Mouse (Mus musculus) kidney, embryonic 15.5 days (tissue): ENCODE results near the gene Myocd. TPM values are rescaled to one million over a fixed set of nuclear protein-coding genes. Genes with fewer than 3 reads are reported as not detected.

Experiments
- ATAC-seq: fragments of 200-750 bp; cut with Nextera tagmentation; replicated peaks from 2 replicates; pipeline ENCODE4 v1.8.0; 2017; ENCODE audit warnings: moderate TSS enrichment; ENCODE audit not compliant: low FRiP score
- H3K27ac ChIP-seq: fragments of 300-500 bp; sonication (generic); 2 replicates; pipeline ENCODE4 v1.5.1; 2015; ENCODE audit warnings: mild to moderate bottlenecking, inconsistent platforms
- H3K27me3 ChIP-seq: fragments of 300-500 bp; sonication (generic); 2 replicates; pipeline ENCODE4 v1.6.1; 2015; ENCODE audit warnings: inconsistent platforms
- H3K36me3 ChIP-seq: fragments of 300-500 bp; sonication (generic); 2 replicates; pipeline ENCODE4 v1.6.1; 2015; ENCODE audit warnings: inconsistent platforms
- H3K4me1 ChIP-seq: fragments of 300-500 bp; sonication (generic); 2 replicates; pipeline ENCODE4 v1.6.1; 2015; ENCODE audit warnings: inconsistent platforms
- H3K4me2 ChIP-seq: fragments of 300-500 bp; sonication (generic); 2 replicates; pipeline ENCODE4 v1.6.1; 2015; ENCODE audit warnings: moderate library complexity, mild to moderate bottlenecking, inconsistent platforms
- H3K4me3 ChIP-seq: fragments of 300-500 bp; sonication (generic); replicated peaks from 2 replicates; pipeline ENCODE4 v1.5.1; 2015; ENCODE audit warnings: mild to moderate bottlenecking, inconsistent platforms
- H3K9ac ChIP-seq: fragments of 300-500 bp; sonication (generic); 2 replicates; pipeline ENCODE4 v1.6.1; 2015; ENCODE audit warnings: mild to moderate bottlenecking, inconsistent platforms
- H3K9me3 ChIP-seq: fragments of 300-500 bp; sonication (generic); replicated peaks from 2 replicates; pipeline ENCODE4 v1.6.1; 2016; ENCODE audit warnings: inconsistent platforms
- WGBS: fragments of 180-500 bp; shearing (Covaris S2); methylation state at CpG from one replicate; pipeline ENCODE4 v1.1.7; 2015; ENCODE audit warnings: mixed read lengths; 5-methylcytosine and 5-hydroxymethylcytosine counted together
- polyA plus RNA-seq: library from polyadenylated mRNA; unstranded; fragments of >200 nt; fragmentation: Nextera tagmentation; extraction: Ambion mirVana; gene quantifications from 2 replicates; pipeline ENCODE4 v1.2.1, GENCODE M21; 2015

Myocd gene
- polyA plus RNA-seq, 1 experiment from 2014 or later = 12.4 TPM

DNA sequence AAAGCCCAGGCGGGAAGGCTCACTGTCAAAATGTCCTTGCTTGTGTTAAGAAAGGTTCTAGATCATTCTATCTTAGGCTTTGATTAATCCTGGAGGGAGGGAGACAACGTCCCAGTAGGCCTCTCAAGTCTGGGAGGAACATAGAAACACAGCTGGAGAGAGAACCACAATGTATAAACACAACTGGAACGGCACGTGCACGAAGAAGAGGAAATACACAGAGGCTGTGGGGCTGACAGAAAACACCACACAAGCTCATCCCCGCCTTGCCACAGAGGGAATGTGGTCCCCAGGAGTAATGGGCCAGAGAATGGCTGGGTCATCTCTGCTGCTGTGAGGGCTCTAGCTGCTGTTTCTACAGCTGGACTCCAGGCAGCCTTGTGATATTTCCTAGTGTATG is 58.1 kb downstream of the Myocd start:
- H3K4me3 ChIP-seq = no peak overlapping the region
- H3K9me3 ChIP-seq = no peaks in the 10 kb centered on the region
- H3K27ac ChIP-seq = no peak overlapping the region
- H3K4me2 ChIP-seq = no peak overlapping the region
- no peaks in the 10 kb centered on the region for H3K36me3 ChIP-seq
- no peak for ATAC-seq
- H3K9ac ChIP-seq = no peak overlapping the region
- H3K27me3 ChIP-seq = no peaks in the 10 kb centered on the region
- 71% methylated on average over 6 of the region's 6 CpGs for WGBS
- H3K4me1 ChIP-seq = no peaks in the 10 kb centered on the region

DNA sequence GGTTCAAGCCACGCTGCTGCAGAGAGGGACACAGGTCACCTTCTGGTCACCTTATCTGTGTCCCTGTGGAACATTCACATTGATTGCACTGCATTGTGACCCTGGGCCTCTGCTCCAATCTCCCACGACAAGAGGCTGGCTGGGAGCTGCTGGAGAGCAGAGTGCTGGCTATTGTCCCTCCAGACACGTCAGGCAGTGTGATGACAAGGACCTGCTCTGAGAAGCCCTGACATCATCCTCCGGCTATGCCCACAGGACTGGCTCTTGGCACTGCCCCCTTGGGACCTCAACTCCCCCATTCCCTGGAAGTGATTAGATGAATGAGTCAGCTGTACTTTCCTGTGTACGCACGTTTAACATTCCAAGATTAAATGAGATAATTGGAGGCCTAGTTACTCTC is 60.3 kb downstream of the Myocd start:
- Histone ChIP-seq H3K9me3 (no peaks in the 10 kb centered on the region), H3K36me3 (no peaks in the 10 kb centered on the region), H3K9ac (no peak overlapping the region), H3K27me3 (no peaks in the 10 kb centered on the region), H3K4me2 (no peak overlapping the region), H3K4me1 (peaks cover 6% of the 10 kb centered on the region), H3K4me3 (no peak overlapping the region), H3K27ac (no peak overlapping the region)
- WGBS = 54% methylated on average over 6 of the region's 6 CpGs
- no peak for ATAC-seq

DNA sequence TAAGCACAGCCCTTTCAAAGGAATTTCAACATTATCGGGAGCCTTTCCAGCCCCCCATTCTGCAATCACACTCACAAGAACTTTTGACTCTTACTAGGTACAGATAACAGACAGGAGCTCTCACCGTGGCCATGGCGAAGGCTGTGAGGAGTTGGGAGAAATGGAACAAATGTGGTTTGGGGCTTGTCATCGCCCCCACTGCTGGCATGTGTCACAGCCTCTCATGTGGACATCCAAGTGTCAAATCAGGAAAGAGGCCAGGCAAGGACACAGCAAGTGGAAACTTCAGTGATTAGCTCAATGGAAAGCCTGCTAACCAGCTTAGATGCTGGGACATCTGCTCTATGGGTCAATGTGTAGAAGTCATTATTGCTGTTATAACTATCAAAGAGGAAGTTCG is 64.5 kb downstream of the Myocd start:
- ATAC-seq = no peak
- Histone ChIP-seq H3K9me3 (no peaks in the 10 kb centered on the region), H3K27me3 (no peaks in the 10 kb centered on the region), H3K9ac (no peak overlapping the region), H3K36me3 (no peaks in the 10 kb centered on the region), H3K4me2 (no peak overlapping the region), H3K4me1 (peaks cover 10% of the 10 kb centered on the region), H3K27ac (no peak overlapping the region), H3K4me3 (no peak overlapping the region)
- 67% methylated on average over 5 of the region's 5 CpGs for WGBS

DNA sequence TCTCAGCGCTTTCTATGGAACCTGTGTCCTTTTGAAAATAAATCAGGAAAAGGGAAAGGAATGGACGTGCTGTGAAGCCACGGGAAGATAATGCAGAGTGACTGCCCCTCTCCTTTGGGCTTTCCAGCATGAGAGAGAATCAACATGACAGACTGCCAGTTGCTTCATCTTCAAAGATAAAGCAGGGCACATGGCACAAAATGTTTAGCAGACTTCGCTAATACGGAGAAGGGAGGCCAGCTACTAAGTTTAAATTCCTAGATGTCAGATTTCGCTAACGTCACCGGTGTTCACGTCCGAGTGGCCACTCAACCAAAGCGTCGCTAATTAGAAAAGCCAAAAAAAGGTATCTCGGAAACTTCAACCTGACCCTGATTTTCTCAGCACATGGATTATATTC is 65.1 kb downstream of the Myocd start:
- Histone ChIP-seq H3K9me3 (no peaks in the 10 kb centered on the region), H3K36me3 (no peaks in the 10 kb centered on the region), H3K4me1 (peaks cover 10% of the 10 kb centered on the region), H3K27me3 (no peaks in the 10 kb centered on the region), H3K4me3 (no peak overlapping the region), H3K4me2 (no peak overlapping the region), H3K9ac (no peak overlapping the region), H3K27ac (no peak overlapping the region)
- ATAC-seq = no peak
- 56% methylated on average over 13 of the region's 13 CpGs for WGBS

DNA sequence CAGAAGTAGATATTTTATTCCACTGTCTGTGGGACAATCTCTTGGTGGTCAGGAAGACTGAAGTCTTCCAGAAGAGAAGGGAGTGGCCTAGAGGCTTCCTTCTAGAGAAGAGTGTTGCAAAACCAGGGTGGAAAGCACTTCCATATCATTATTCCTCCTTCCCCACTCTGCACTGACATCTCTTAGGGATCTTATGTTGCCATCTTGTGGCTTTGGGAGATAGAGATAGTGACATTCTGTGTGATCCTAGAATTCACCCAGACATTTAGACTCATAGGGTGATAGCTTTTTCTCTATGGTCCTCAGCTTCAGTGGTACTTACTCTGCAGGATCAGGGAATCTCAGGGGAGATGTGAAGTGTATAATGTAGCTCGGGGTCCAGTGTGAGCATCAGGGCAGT is 66.8 kb downstream of the Myocd start:
- WGBS = 74% methylated on average over 1 of the region's 1 CpGs
- Histone ChIP-seq H3K27ac (no peak overlapping the region), H3K4me1 (peaks cover 10% of the 10 kb centered on the region), H3K4me3 (no peak overlapping the region), H3K9me3 (no peaks in the 10 kb centered on the region), H3K27me3 (no peaks in the 10 kb centered on the region), H3K9ac (no peak overlapping the region), H3K4me2 (no peak overlapping the region), H3K36me3 (no peaks in the 10 kb centered on the region)
- ATAC-seq = no peak

DNA sequence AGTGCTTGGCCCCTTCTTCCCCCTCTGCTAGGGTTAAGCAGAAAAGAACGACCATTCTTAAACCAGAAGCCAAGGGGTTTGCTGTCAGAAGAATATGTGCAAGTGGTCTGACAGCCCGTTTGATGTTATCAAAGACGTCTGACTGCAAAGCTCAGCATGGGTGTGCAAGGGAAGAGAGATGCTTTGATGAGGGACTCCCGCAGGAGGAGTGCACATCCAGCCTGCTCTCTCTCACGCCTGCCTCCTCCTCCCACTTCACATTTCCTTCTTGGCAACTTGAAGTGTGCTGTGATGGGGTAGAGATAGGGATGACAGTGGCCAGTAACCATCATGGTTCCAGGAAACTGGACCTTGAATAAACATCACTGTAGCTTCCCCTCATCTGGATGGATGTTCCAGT is 67.6 kb downstream of the Myocd start:
- H3K9ac ChIP-seq = no peak overlapping the region
- H3K27me3 ChIP-seq = no peaks in the 10 kb centered on the region
- no peak overlapping the region for H3K4me3 ChIP-seq
- WGBS = 48% methylated on average over 5 of the region's 5 CpGs
- no peak for ATAC-seq
- no peaks in the 10 kb centered on the region for H3K9me3 ChIP-seq
- no peak overlapping the region for H3K4me2 ChIP-seq
- no peaks in the 10 kb centered on the region for H3K36me3 ChIP-seq
- H3K27ac ChIP-seq = no peak overlapping the region
- H3K4me1 ChIP-seq = peaks cover 10% of the 10 kb centered on the region

DNA sequence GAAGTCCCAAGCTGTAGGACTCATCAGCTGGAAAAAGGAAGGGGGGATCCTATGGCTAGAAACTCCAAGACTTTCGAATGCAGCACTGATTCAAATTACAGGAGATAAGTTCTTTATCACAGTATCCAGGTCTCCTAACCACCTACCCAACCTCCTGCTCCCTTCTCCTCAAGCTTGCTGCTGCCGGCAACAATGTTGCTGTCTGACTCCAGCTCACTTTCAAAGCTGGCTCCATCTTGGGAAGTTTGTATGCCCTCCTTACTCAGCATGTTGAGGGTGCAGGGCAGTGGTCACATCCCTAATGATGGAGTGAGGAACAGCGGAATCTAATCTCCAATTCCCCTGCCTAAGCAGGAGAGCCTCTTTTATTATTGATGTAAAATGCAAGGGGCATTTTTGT is 71.8 kb downstream of the Myocd start:
- no peak overlapping the region for H3K4me2 ChIP-seq
- H3K4me3 ChIP-seq = no peak overlapping the region
- H3K27ac ChIP-seq = no peak overlapping the region
- no peaks in the 10 kb centered on the region for H3K36me3 ChIP-seq
- ATAC-seq = no peak
- H3K27me3 ChIP-seq = no peaks in the 10 kb centered on the region
- H3K9ac ChIP-seq = no peak overlapping the region
- H3K9me3 ChIP-seq = no peaks in the 10 kb centered on the region
- H3K4me1 ChIP-seq = peaks cover 6% of the 10 kb centered on the region; the same call in 1 of the 2 replicates
- 90% methylated on average over 3 of the region's 3 CpGs for WGBS

DNA sequence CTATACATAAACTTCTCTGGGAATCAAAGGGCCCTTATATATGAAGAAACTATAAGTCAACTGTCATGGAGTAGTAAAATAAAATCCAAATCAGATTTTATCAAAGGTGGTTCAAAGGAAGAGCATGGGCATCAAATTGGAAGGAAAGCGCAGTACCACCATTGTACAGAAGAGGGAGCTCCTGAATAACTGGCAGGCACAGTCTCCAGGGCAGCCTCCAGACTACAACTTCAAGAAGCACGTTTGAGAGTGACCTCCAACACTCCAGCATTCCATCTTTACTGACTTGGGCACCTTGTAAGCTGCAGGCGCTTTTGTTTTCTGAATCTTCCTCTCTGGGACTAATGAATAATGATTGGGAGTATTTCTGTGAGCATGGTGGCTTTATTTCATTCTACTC is 72.5 kb downstream of the Myocd start:
- no peak for ATAC-seq
- 4% methylated on average over 3 of the region's 3 CpGs for WGBS

DNA sequence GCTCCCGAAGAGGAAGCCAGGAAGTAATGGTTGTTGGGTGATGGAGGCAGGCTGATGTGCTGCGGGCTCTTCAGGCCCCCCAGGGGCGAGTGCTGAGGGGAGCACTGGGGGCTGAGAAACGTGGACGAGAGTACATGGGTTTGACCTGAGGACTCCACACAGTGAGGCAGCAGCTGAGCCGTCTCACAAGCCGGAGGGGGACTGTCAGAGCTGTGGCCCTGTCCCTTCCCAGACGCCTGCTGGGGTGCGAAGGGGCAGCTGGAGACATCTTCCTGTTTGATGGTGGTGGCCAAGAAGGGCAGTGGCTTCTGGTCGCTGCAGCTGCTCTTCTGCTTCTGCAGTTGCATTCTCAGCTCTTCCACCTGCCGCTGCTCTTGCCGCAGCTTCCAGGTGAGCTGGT is 82.8 kb downstream of the Myocd start:
- Histone ChIP-seq H3K9ac (no peak overlapping the region), H3K4me2 (no peak overlapping the region), H3K9me3 (no peaks in the 10 kb centered on the region), H3K27me3 (no peaks in the 10 kb centered on the region), H3K4me1 (no peaks in the 10 kb centered on the region), H3K4me3 (no peak overlapping the region), H3K36me3 (no peaks in the 10 kb centered on the region), H3K27ac (no peak overlapping the region)
- no peak for ATAC-seq
- WGBS = 82% methylated on average over 12 of the region's 12 CpGs

More for the DNA sequence above, 72.5 kb downstream of the Myocd start:
- Histone ChIP-seq H3K27ac (no peak overlapping the region), H3K4me3 (no peak overlapping the region), H3K9ac (no peak overlapping the region), H3K4me2 (no peak overlapping the region), H3K4me1 (peaks cover 6% of the 10 kb centered on the region; the same call in 1 of the 2 replicates), H3K9me3 (no peaks in the 10 kb centered on the region), H3K36me3 (no peaks in the 10 kb centered on the region), H3K27me3 (no peaks in the 10 kb centered on the region)

DNA sequence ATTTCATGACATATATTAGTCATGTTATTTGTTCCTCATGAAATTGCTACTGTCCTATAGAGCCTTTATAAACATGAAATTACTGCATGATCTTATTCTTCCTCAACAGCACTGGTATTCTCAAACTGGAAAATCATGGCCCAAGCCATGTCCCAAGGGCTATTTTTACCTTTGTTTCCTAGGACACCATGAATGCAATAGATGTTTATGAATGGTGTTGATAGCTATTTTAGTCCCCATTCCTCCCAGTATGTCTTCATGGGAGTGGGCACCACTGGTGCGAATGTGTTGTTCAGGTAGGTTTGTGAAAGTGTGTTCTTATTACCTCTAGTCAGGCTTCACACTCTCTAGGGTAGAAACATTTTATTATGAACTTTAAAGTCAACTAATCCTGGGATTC is 84.7 kb downstream of the Myocd start:
- Histone ChIP-seq H3K4me2 (no peak overlapping the region), H3K9ac (no peak overlapping the region), H3K27me3 (no peaks in the 10 kb centered on the region), H3K4me1 (no peaks in the 10 kb centered on the region), H3K9me3 (no peaks in the 10 kb centered on the region), H3K36me3 (no peaks in the 10 kb centered on the region), H3K27ac (no peak overlapping the region), H3K4me3 (no peak overlapping the region)
- ATAC-seq = no peak
- 79% methylated on average over 1 of the region's 1 CpGs for WGBS

DNA sequence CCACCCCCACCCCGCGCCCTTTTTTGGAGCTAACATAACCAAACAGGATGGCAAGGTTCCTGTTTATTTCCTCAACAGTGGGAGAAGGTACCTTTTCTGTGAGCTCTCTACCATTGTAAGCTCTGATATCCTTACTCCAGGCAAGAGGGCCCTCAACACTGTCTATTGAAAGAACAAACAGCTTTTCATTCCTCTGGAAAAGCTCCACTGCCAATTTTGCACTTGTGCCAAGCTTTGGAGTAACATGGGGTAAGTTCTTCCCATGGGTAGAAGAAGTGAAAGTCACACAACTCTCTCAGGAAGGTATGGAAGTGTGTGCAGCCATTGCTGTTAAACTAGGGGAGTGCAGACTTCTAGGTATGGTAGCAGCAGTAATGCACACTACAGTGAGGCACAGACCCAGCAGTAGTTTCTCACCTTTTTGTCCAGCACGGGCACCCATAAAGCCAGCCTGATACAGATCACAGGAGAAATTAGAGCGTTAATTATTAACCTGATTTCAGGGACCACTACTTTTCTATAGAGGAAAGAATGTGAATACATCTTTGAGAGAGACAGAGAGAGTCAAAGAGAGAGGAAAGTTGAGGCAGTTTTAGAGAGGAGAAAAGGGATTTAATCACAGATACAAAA is 99.6 kb downstream of the Myocd start:
- 0 out of 2 replicates have a peak, but pooled peaks have one; percentile 40 for ATAC-seq
- Histone ChIP-seq H3K9ac (no peak overlapping the region), H3K36me3 (no peaks in the 10 kb centered on the region), H3K9me3 (no peaks in the 10 kb centered on the region), H3K4me1 (0 out of 2 replicates have a peak, but pooled peaks cover 2% of the 10 kb centered on the region), H3K27me3 (0 out of 2 replicates have a peak, but pooled peaks cover 8% of the 10 kb centered on the region), H3K4me2 (no peak overlapping the region), H3K4me3 (no peak overlapping the region), H3K27ac (peak overlapping the region; percentile 62; the same call in 1 of the 2 replicates)
- WGBS = 80% methylated on average over 4 of the region's 4 CpGs

DNA sequence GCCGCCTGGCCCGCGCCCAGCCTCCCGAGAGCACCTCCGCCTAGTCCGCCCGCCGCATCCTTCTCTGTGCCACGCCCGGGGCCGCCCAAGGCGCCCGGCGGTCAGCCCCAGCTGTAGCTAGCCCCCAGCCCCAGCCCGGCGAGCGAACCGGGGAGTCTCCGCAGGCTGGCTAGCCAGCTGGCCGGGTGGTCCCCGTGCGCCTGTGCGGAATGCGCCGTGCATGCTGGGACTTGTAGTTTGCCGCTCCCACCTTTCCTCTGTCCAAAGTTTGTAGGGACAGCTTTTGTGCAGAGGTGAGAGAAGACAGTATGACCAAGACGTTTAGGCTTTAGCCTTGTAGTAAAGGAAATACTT is 107.0 kb downstream of the Myocd start, which contains the start of gene Arhgap44:
Gene Arhgap44 (minus strand): TSS at position 195 of the 354 bp plus-strand sequence.
- Histone ChIP-seq H3K36me3 (no peaks in the 10 kb centered on the region), H3K9me3 (no peaks in the 10 kb centered on the region), H3K4me1 (peaks cover 12% of the 10 kb centered on the region), H3K4me2 (peak within 1 kb of the TSS; percentile 86), H3K9ac (peak within 1 kb of the TSS; percentile 82), H3K4me3 (peak within 1 kb of the TSS; percentile 86), H3K27ac (no peak within 1 kb of the TSS), H3K27me3 (peaks cover 17% of the 10 kb centered on the region; the same call in 1 of the 2 replicates)
- under 1% methylated on average over 27 of the region's 27 CpGs for WGBS
- ATAC-seq = peak; percentile 96
